Mouse (Mus musculus): ENCODE measurements around the gene Tmem203.
A peak's percentile ranks its signal among the peaks of the same experiment; 100 is the strongest.

The Tmem203 gene

GRCm38 (mm10) chr2:25291184-25292053, 36.2 kb downstream of the Tmem203 start:
- DNase-seq (ENCODE audit: low spot score): no peak

GRCm38 (mm10) chr2:25292054-25292544, 36.9 kb downstream of the Tmem203 start:
- DNase-seq (ENCODE audit: low spot score): no peak

- DNase-seq (ENCODE audit: low spot score): peak; percentile 93
Measured at GRCm38 (mm10) chr2:25292856-25293255, 37.6 kb downstream of the Tmem203 start.

GRCm38 (mm10) chr2:25293706-25294105, 38.5 kb downstream of the Tmem203 start:
- peak; percentile 47 for DNase-seq (ENCODE audit: low spot score)

- DNase-seq (ENCODE audit: low spot score): no peak
Measured at GRCm38 (mm10) chr2:25297093-25297492, 41.9 kb downstream of the Tmem203 start.

GRCm38 (mm10) chr2:25298046-25298445, 42.8 kb downstream of the Tmem203 start:
- no peak for DNase-seq (ENCODE audit: low spot score)

- DNase-seq (ENCODE audit: low spot score): no peak
Measured at GRCm38 (mm10) chr2:25303452-25303851, 48.2 kb downstream of the Tmem203 start.

- no peak for DNase-seq (ENCODE audit: low spot score)
Measured at GRCm38 (mm10) chr2:25303931-25304656, 48.9 kb downstream of the Tmem203 start.

GRCm38 (mm10) chr2:25304657-25305541, 49.7 kb downstream of the Tmem203 start:
- peak; percentile 67 for DNase-seq (ENCODE audit: low spot score)

All from testis, postnatal 10 days (tissue).